Mouse (Mus musculus) forelimb bud, embryonic 11.5 days (tissue): ENCODE measurements at regions not wholly inside any gene's neighbourhood (a gene's known extent, or its start where the extent isn't known, plus 50 kb on each side); places are given as distances from the start of the nearest gene placed in this dataset.

Experiments used
- DNase-seq: peaks from one replicate; pipeline ENCODE4 v3.0.0-alpha.2; 2012; ENCODE audit warnings: low read depth, low spot score

GRCm38 (mm10) chr6:136229791-136230190, 56.5 kb upstream of the Grin2b start:
- DNase-seq, result no peak

GRCm38 (mm10) chr6:136235473-136235872, 62.2 kb upstream of the Grin2b start:
- no peak for DNase-seq

- peak; percentile 36 for DNase-seq
Observed at GRCm38 (mm10) chr6:136238989-136239388, 65.7 kb upstream of the Grin2b start.

GRCm38 (mm10) chr6:136239416-136239815, 66.1 kb upstream of the Grin2b start:
- no peak for DNase-seq

- DNase-seq, result no peak
Observed at GRCm38 (mm10) chr6:136241574-136242311, 68.4 kb upstream of the Grin2b start.

- DNase-seq, result no peak
Observed at GRCm38 (mm10) chr6:136244895-136245294, 71.6 kb upstream of the Grin2b start.

GRCm38 (mm10) chr6:136255726-136256512, 71.4 kb upstream of the Gm8994 start:
- no peak for DNase-seq

- DNase-seq, result no peak
Observed at GRCm38 (mm10) chr6:136275742-136276141, 51.6 kb upstream of the Gm8994 start.

GRCm38 (mm10) chr6:136276771-136277170, 50.6 kb upstream of the Gm8994 start:
- no peak for DNase-seq
